Comparison of ENCODE assay signal across 8 mouse cellular contexts in the genomic region with DNA sequence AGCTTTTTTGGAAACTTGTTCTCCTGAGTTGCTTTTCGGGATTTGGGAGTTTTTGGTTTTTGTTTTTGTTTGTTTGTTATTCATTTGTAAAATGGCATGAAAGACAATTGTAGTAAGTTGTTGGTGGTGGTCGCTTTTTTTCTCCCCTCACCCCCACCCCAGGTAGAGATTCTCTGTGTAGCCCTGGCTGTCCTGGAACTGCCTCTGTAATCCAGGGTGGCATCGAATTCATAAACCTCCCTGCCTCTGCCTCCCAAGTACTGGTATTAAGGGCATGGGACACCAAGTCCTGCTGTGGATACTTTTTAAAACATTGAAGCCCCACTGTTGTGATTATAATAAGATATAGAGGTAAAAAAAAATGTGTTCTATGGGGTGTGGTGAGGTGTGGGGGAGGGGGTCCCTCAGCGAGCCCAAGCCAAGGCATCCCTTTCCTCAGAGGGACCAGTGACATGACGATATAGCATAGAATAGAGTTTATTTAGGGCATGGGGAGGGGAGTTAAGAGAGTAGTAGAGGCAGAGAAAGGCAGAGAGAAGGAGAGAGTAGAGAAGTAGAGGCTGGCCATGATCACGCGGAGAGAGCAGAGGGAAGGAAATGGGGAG. TPM values are rescaled to one million over a fixed set of nuclear protein-coding genes. Genes with fewer than 3 reads are reported as not detected.
DNase-seq lines count a peak whose midpoint lies in the region; ATAC-seq and TF ChIP-seq lines count a peak whose summit lies in the region.

No protein-coding gene starts in this region.

- intact Hi-C loops in heart, postnatal 10 days (cut with DNase I), result loop anchor here (5.0 kb wide), 1 partner anchor 44 kb away; the partner anchor contains the start of gene Zfp108

- peak overlapping the region; percentile 68 for H3K4me3 ChIP-seq in heart, embryonic 11.5 days (ENCODE audit: low read depth, low read length)
- peak overlapping the region; percentile 50; the same call in 1 of the 2 replicates for H3K4me3 ChIP-seq in cortical plate, adult 2 months (ENCODE audit: insufficient read depth, low read length)
- peak overlapping the region; percentile 62 for H3K4me3 ChIP-seq in hindbrain, embryonic 12.5 days
- H3K4me3 ChIP-seq in macrophage (ENCODE audit: inconsistent target), result peak overlapping the region; percentile 64; the same call in 1 of the 2 replicates

- peak overlapping the region; percentile 79 for H3K4me2 ChIP-seq in heart, embryonic 11.5 days
- H3K4me2 ChIP-seq in hindbrain, embryonic 12.5 days (replicated peaks), result peak overlapping the region; percentile 77

- DNase-seq in heart, postnatal 10 days, result no peak
- DNase-seq in thymus, postnatal 0 days (ENCODE audit: low spot score), result no peak
- no peak for DNase-seq in thymus, postnatal 36 days

- peaks cover 6% of the 10 kb centered on the region; the same call in 1 of the 2 replicates for H3K79me2 ChIP-seq in macrophage (ENCODE audit: inconsistent target)

- no peak for TF ChIP-seq CTCF in cortical plate, adult 2 months (IDR thresholded peaks at IDR 0.05; ENCODE audit: extremely low read depth, insufficient read depth, low read length)

- WGBS in heart, embryonic 11.5 days (ENCODE audit: insufficient replicate concordance), result 52% methylated on average over 7 of the region's 7 CpGs
- 63% methylated on average over 7 of the region's 7 CpGs for WGBS in hindbrain, embryonic 12.5 days
- WGBS in macrophage (ENCODE audit: missing documents), result 52% methylated on average over 4 of the region's 7 CpGs

- H3K36me3 ChIP-seq in heart, embryonic 11.5 days (ENCODE audit: control insufficient read depth, insufficient read depth, low read length), result peaks cover 13% of the 10 kb centered on the region
- peaks cover 21% of the 10 kb centered on the region for H3K36me3 ChIP-seq in hindbrain, embryonic 12.5 days
- no peaks in the 10 kb centered on the region; the same call in 1 of the 2 replicates for H3K36me3 ChIP-seq in macrophage (ENCODE audit: inconsistent target)

- H3K9me3 ChIP-seq in heart, embryonic 11.5 days (replicated peaks; ENCODE audit: control insufficient read depth, low read length), result no peaks in the 10 kb centered on the region
- no peaks in the 10 kb centered on the region for H3K9me3 ChIP-seq in hindbrain, embryonic 12.5 days (replicated peaks)

- no peak overlapping the region for H3K9ac ChIP-seq in heart, embryonic 11.5 days (ENCODE audit: low read depth, low read length)
- no peak overlapping the region for H3K9ac ChIP-seq in hindbrain, embryonic 12.5 days

- no peak for ATAC-seq in heart, embryonic 11.5 days (replicated peaks; ENCODE audit: insufficient number of reproducible peaks, low FRiP score, low TSS enrichment)
- peak; percentile 67; the same call in 1 of the 2 replicates for ATAC-seq in hindbrain, embryonic 12.5 days (ENCODE audit: low FRiP score)
- ATAC-seq in activated CD4-positive, CD25-positive, alpha-beta regulatory T cell, adult 4 months, result no peak

- H3K4me1 ChIP-seq in heart, embryonic 11.5 days (ENCODE audit: control insufficient read depth, insufficient read depth, low read length), result no peaks in the 10 kb centered on the region
- no peaks in the 10 kb centered on the region for H3K4me1 ChIP-seq in cortical plate, adult 2 months (ENCODE audit: control insufficient read depth, insufficient read depth, low read length)
- H3K4me1 ChIP-seq in hindbrain, embryonic 12.5 days, result peaks cover 7% of the 10 kb centered on the region; the same call in 1 of the 2 replicates

- TF ChIP-seq POLR2A in cortical plate, adult 2 months (IDR thresholded peaks at IDR 0.05; ENCODE audit: extremely low read depth, insufficient read depth, low read length), result no peak

- no peaks in the 10 kb centered on the region for H3K27me3 ChIP-seq in heart, embryonic 11.5 days (ENCODE audit: control insufficient read depth, insufficient read depth, low read length)
- no peaks in the 10 kb centered on the region for H3K27me3 ChIP-seq in hindbrain, embryonic 12.5 days

- H3K27ac ChIP-seq in heart, embryonic 11.5 days (ENCODE audit: low read depth, low read length), result no peak overlapping the region
- H3K27ac ChIP-seq in cortical plate, adult 2 months (ENCODE audit: insufficient read depth, low read length), result no peak overlapping the region
- no peak overlapping the region for H3K27ac ChIP-seq in hindbrain, embryonic 12.5 days
- no peak overlapping the region for H3K27ac ChIP-seq in macrophage

RNA-seq across cellular contexts. Expression of gene Zfp111, which starts 2.9 kb away (rescaled TPM):
- 7.7 and 8.3 TPM in 2 replicates for polyA plus RNA-seq in heart, embryonic 11.5 days (2014; fragmentation: Nextera tagmentation; extraction: Ambion mirVana)
- total RNA-seq in heart, postnatal 10 days (2021), result 1 to 10 TPM; 4.7 to 9.8 TPM
- polyA plus RNA-seq in cortical plate, adult 2 months (2012; rRNA removed), result 4.1 and 4.2 TPM in 2 replicates
- 9.3 and 10.4 TPM in 2 replicates for polyA plus RNA-seq in hindbrain, embryonic 12.5 days (2016; fragmentation: Nextera tagmentation; extraction: Ambion mirVana)
- total RNA-seq in macrophage (2018; cell fraction: chromatin; rRNA removed), result 10 to 100 TPM in 19 of 26 experiments, 1 to 10 TPM in 7; 5.1 to 29.5 (median 13.7) TPM
- total RNA-seq in macrophage (2018; cell fraction: cytosol; rRNA removed), result 1 to 10 TPM; 1.7 to 6.9 (median 4.7) TPM
- 10 to 100 TPM in 10 of 26 experiments, 1 to 10 TPM in 16; 3.8 to 22.3 (median 7.6) TPM for total RNA-seq in macrophage (2018; cell fraction: nucleus; rRNA removed)
- 3.9 to 7.1 TPM (median 4.4 TPM) in 3 replicates for polyA plus RNA-seq in macrophage (2018)
- 1.9 and 3.0 TPM in 2 replicates for polyA plus RNA-seq in thymus, postnatal 0 days (2015; fragmentation: Nextera tagmentation; extraction: Ambion mirVana)
- polyA plus RNA-seq in activated CD4-positive, CD25-positive, alpha-beta regulatory T cell, adult 4 months (2017; shearing (Covaris generic)), result under 1 TPM; 0.58 to 0.78 TPM

RNA-seq across cellular contexts. Expression of gene Zfp109, which starts 29.0 kb away (rescaled TPM):
- polyA plus RNA-seq in heart, embryonic 11.5 days (2014; fragmentation: Nextera tagmentation; extraction: Ambion mirVana), result 3.6 and 3.9 TPM in 2 replicates
- total RNA-seq in heart, postnatal 10 days (2021), result 1 to 10 TPM; 1.3 to 2.1 TPM
- polyA plus RNA-seq in cortical plate, adult 2 months (2012; rRNA removed), result 5.8 and 6.7 TPM in 2 replicates
- polyA plus RNA-seq in hindbrain, embryonic 12.5 days (2016; fragmentation: Nextera tagmentation; extraction: Ambion mirVana), result 4.9 and 5.5 TPM in 2 replicates
- 1 to 10 TPM in 19 of 26 experiments, under 1 TPM in 6, not detected in 1; 0.41 to 7.4 (median 2.4) TPM for total RNA-seq in macrophage (2018; cell fraction: chromatin; rRNA removed)
- 1 to 10 TPM in 19 of 26 experiments, under 1 TPM in 7; 0.33 to 2.6 (median 1.3) TPM for total RNA-seq in macrophage (2018; cell fraction: cytosol; rRNA removed)
- total RNA-seq in macrophage (2018; cell fraction: nucleus; rRNA removed), result 1 to 10 TPM in 19 of 26 experiments, under 1 TPM in 7; 0.23 to 5.1 (median 2.0) TPM
- 0.92 to 1.6 TPM (median 1.1 TPM) in 3 replicates for polyA plus RNA-seq in macrophage (2018)
- 1.7 and 2.4 TPM in 2 replicates for polyA plus RNA-seq in thymus, postnatal 0 days (2015; fragmentation: Nextera tagmentation; extraction: Ambion mirVana)
- polyA plus RNA-seq in activated CD4-positive, CD25-positive, alpha-beta regulatory T cell, adult 4 months (2017; shearing (Covaris generic)), result 1 to 10 TPM; 1.8 to 2.7 TPM

RNA-seq across cellular contexts. Expression of gene Zfp114, which starts 33.5 kb away (rescaled TPM):
- 3.3 and 3.9 TPM in 2 replicates for polyA plus RNA-seq in heart, embryonic 11.5 days (2014; fragmentation: Nextera tagmentation; extraction: Ambion mirVana)
- total RNA-seq in heart, postnatal 10 days (2021), result under 1 TPM; 0.12 to 0.19 TPM
- polyA plus RNA-seq in cortical plate, adult 2 months (2012; rRNA removed), result 1.6 and 2.0 TPM in 2 replicates
- polyA plus RNA-seq in hindbrain, embryonic 12.5 days (2016; fragmentation: Nextera tagmentation; extraction: Ambion mirVana), result 4.8 and 5.2 TPM in 2 replicates
- under 1 TPM in 5 of 26 experiments, not detected in 21; 0.26 to 0.73 (median 0.33) TPM for total RNA-seq in macrophage (2018; cell fraction: chromatin; rRNA removed)
- under 1 TPM in 7 of 26 experiments, not detected in 19; 0.03 to 0.07 (median 0.06) TPM for total RNA-seq in macrophage (2018; cell fraction: cytosol; rRNA removed)
- total RNA-seq in macrophage (2018; cell fraction: nucleus; rRNA removed), result under 1 TPM in 5 of 26 experiments, not detected in 21; 0.17 to 0.58 (median 0.21) TPM
- polyA plus RNA-seq in macrophage (2018), result 0.06 to 0.09 TPM in 2 of 3 replicates, not detected in the other
- polyA plus RNA-seq in thymus, postnatal 0 days (2015; fragmentation: Nextera tagmentation; extraction: Ambion mirVana), result 0.98 and 1.2 TPM in 2 replicates
- under 1 TPM; 0.51 to 0.62 TPM for polyA plus RNA-seq in activated CD4-positive, CD25-positive, alpha-beta regulatory T cell, adult 4 months (2017; shearing (Covaris generic))

RNA-seq across cellular contexts. Expression of gene Zfp108, which starts 46.2 kb away (rescaled TPM):
- 1.5 and 2.1 TPM in 2 replicates for polyA plus RNA-seq in heart, embryonic 11.5 days (2014; fragmentation: Nextera tagmentation; extraction: Ambion mirVana)
- 1 to 10 TPM; 1.4 to 1.7 TPM for total RNA-seq in heart, postnatal 10 days (2021)
- polyA plus RNA-seq in cortical plate, adult 2 months (2012; rRNA removed), result 5.7 and 6.1 TPM in 2 replicates
- 4.4 and 5.4 TPM in 2 replicates for polyA plus RNA-seq in hindbrain, embryonic 12.5 days (2016; fragmentation: Nextera tagmentation; extraction: Ambion mirVana)
- total RNA-seq in macrophage (2018; cell fraction: chromatin; rRNA removed), result 1 to 10 TPM in 16 of 26 experiments, under 1 TPM in 8, not detected in 2; 0.31 to 7.5 (median 1.6) TPM
- 1 to 10 TPM in 13 of 26 experiments, under 1 TPM in 12, not detected in 1; 0.09 to 1.8 (median 1.0) TPM for total RNA-seq in macrophage (2018; cell fraction: cytosol; rRNA removed)
- 1 to 10 TPM in 12 of 26 experiments, under 1 TPM in 10, not detected in 4; 0.23 to 5.0 (median 1.2) TPM for total RNA-seq in macrophage (2018; cell fraction: nucleus; rRNA removed)
- polyA plus RNA-seq in macrophage (2018), result 1.1 to 2.5 TPM (median 1.6 TPM) in 3 replicates
- polyA plus RNA-seq in thymus, postnatal 0 days (2015; fragmentation: Nextera tagmentation; extraction: Ambion mirVana), result 0.85 and 0.89 TPM in 2 replicates
- polyA plus RNA-seq in activated CD4-positive, CD25-positive, alpha-beta regulatory T cell, adult 4 months (2017; shearing (Covaris generic)), result under 1 TPM; 0.46 to 0.68 TPM
